Mouse (Mus musculus) G1E (cell line): ENCODE measurements around the gene Pck1.

Source experiments
- CTCF ChIP-seq: IDR thresholded peaks from 2 replicates; pipeline ENCODE4 v1.5.1; 2012; ENCODE audit warnings: low read depth, low read length, inconsistent platforms, mixed read lengths
- GATA1 ChIP-seq: IDR thresholded peaks from 2 replicates; pipeline ENCODE4 v1.6.1; 2012; ENCODE audit warnings: borderline replicate concordance, low read length, inconsistent platforms, mixed read lengths
- GATA2 ChIP-seq: IDR thresholded peaks from 2 replicates; pipeline ENCODE4 v1.6.1; 2012; ENCODE audit warnings: low read depth, low read length, inconsistent platforms, borderline replicate concordance

- no peak for TF ChIP-seq CTCF
- no peak for TF ChIP-seq GATA1
- TF ChIP-seq GATA2: no peak
Measured at GRCm38 (mm10) chr2:173153266-173153665, 418 bp downstream of the Pck1 start.
